Mouse (Mus musculus) lung, postnatal 0 days (tissue): ENCODE results near the gene Ldlrap1.

Experiments
- CTCF ChIP-seq: IDR thresholded peaks from 2 replicates; pipeline ENCODE4 v1.5.1; 2016; ENCODE audit warnings: antibody characterized with exemption, mild to moderate bottlenecking
- EP300 ChIP-seq: IDR thresholded peaks from 2 replicates; pipeline ENCODE4 v1.6.1; 2016; ENCODE audit warnings: antibody characterized with exemption, mild to moderate bottlenecking, control low read depth

DNA sequence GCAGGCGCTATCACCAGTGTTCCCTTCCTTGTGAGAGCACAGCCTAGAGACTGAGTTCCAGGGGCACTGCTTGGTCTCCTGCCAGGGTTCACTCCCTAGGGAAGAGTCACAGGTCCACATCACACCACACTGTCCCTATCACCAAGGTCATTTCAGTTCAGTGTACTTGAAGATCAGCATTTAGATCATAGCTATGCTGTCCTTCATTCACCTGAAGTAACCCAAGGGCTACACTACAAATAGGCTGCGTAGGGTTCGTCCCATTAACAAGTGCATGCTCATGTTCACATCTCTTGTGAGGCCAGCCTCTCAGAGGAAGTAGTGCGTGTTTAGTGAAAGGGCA is 46.4 kb upstream of the Ldlrap1 start:
- TF ChIP-seq CTCF (no peak), EP300 (no peak)
